Comparison of ENCODE assay signal across 28 mouse cellular contexts in the genomic region with DNA sequence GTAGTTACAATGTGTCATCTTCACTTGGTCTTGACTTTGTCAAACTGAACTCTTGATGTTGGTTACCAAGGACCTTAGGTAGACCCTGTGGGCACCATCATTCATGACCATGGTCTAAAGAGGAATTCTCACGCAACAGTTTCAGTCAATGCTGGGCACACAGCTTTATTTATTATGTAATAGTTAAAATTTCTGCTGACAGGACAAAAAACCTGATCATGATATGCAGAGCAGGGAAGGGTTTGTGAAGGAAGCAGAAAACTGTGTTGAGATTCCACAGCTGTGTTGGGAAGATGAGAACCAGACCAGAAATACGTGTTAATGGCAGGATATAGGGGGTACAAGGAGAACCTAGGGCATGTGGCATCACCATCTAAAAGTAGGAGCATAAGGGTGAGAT.
"Had no signal": no experiment of that assay in that cellular context is flagged by ENCODE, and none has a peak within 500 bp of the region (broad histone marks: within the 10 kb centered on the region; RNA-seq: fewer than 3 reads in every experiment).

No protein-coding gene starts in this region.

- H3K27me3 ChIP-seq: heart, embryonic 12.5 days; heart, embryonic 13.5 days; heart, embryonic 15.5 days; hindbrain, embryonic 12.5 days; hindbrain, embryonic 13.5 days; hindbrain, embryonic 15.5 days; intestine, embryonic 15.5 days; kidney, embryonic 15.5 days had no signal

- H3K4me2 ChIP-seq: heart, embryonic 11.5 days; heart, embryonic 12.5 days; heart, embryonic 13.5 days; heart, embryonic 15.5 days; hindbrain, embryonic 12.5 days; hindbrain, embryonic 13.5 days; hindbrain, embryonic 14.5 days; hindbrain, embryonic 15.5 days; intestine, embryonic 15.5 days; kidney, embryonic 15.5 days had no signal

- DNase-seq: heart, postnatal 36 days; kidney, adult 11 months; kidney, adult 18-20 months; kidney, adult 2 months; kidney, adult 8-10 months; kidney, adult 9 months; kidney, postnatal 10 days; kidney, postnatal 14 days; kidney, postnatal 25 days; kidney, postnatal 36 days; kidney, postnatal 4 days; layer of hippocampus, adult 9-11 months; layer of hippocampus, postnatal 36 days had no signal

- H3K4me1 ChIP-seq: heart, embryonic 12.5 days; heart, embryonic 13.5 days; heart, embryonic 15.5 days; hindbrain, embryonic 10.5 days; hindbrain, embryonic 12.5 days; hindbrain, embryonic 13.5 days; hindbrain, embryonic 15.5 days; intestine, embryonic 15.5 days; kidney, embryonic 15.5 days had no signal

- H3K9ac ChIP-seq: heart, embryonic 12.5 days; heart, embryonic 13.5 days; heart, embryonic 15.5 days; hindbrain, embryonic 12.5 days; hindbrain, embryonic 13.5 days; hindbrain, embryonic 14.5 days; hindbrain, embryonic 15.5 days; intestine, embryonic 15.5 days; kidney, embryonic 15.5 days had no signal

- H3K36me3 ChIP-seq: heart, embryonic 12.5 days; heart, embryonic 13.5 days; heart, embryonic 15.5 days; hindbrain, embryonic 10.5 days; hindbrain, embryonic 12.5 days; hindbrain, embryonic 13.5 days; hindbrain, embryonic 15.5 days; intestine, embryonic 15.5 days; kidney, embryonic 15.5 days had no signal

- H3K27ac ChIP-seq: heart, embryonic 13.5 days; heart, embryonic 15.5 days; hindbrain, embryonic 10.5 days; hindbrain, embryonic 12.5 days; hindbrain, embryonic 13.5 days; hindbrain, embryonic 14.5 days; hindbrain, embryonic 15.5 days; hindbrain, postnatal 0 days; intestine, embryonic 15.5 days; kidney, embryonic 15.5 days; kidney, postnatal 0 days; layer of hippocampus, adult 2 months; left cerebral cortex, adult 2 months had no signal

- H3K4me3 ChIP-seq: heart, embryonic 12.5 days; heart, embryonic 13.5 days; heart, embryonic 15.5 days; hindbrain, embryonic 10.5 days; hindbrain, embryonic 12.5 days; hindbrain, embryonic 13.5 days; hindbrain, embryonic 15.5 days; intestine, embryonic 15.5 days; kidney, embryonic 15.5 days; layer of hippocampus, adult 2 months; left cerebral cortex, adult 2 months had no signal

- H3K9me3 ChIP-seq: heart, embryonic 12.5 days; heart, embryonic 13.5 days; heart, embryonic 15.5 days; hindbrain, embryonic 10.5 days; hindbrain, embryonic 12.5 days; hindbrain, embryonic 13.5 days; hindbrain, embryonic 15.5 days; intestine, embryonic 15.5 days; kidney, embryonic 15.5 days had no signal
